Mouse (Mus musculus) telencephalon, adult 2 months (tissue): ENCODE measurements around the gene Clec18a.
A peak's percentile ranks its signal among the peaks of the same experiment; 100 is the strongest.
"Not testable (repeated sequence)": the region's sequence is repeated elsewhere in the genome, so short reads cannot be mapped to it uniquely, and the experiment has no call there.

Experiments
- DNase-seq: peaks from one replicate; pipeline ENCODE4 v3.0.0-alpha.2; 2011; ENCODE audit warnings: low read depth, low spot score

Clec18a gene

GRCm38 (mm10) chr8:111056158-111056663, 36.0 kb downstream of the Clec18a start, which contains the start of gene Exosc6:
Exosc6 (plus strand) TSS chr8:111056339.
- DNase-seq: peak; percentile 91

GRCm38 (mm10) chr8:111055661-111056060, 36.6 kb downstream of the Clec18a start:
- no peak for DNase-seq

- DNase-seq: no peak
Measured at GRCm38 (mm10) chr8:111055031-111055634, 37.1 kb downstream of the Clec18a start.

- no peak for DNase-seq
Measured at GRCm38 (mm10) chr8:111053827-111054518, 38.3 kb downstream of the Clec18a start.

- no peak for DNase-seq
Measured at GRCm38 (mm10) chr8:111049106-111049505, 43.1 kb downstream of the Clec18a start.

- DNase-seq: no peak
Measured at GRCm38 (mm10) chr8:111048694-111049093, 43.5 kb downstream of the Clec18a start.

GRCm38 (mm10) chr8:111044003-111044734, 48.1 kb downstream of the Clec18a start:
- no peak for DNase-seq

- DNase-seq: no peak
Measured at GRCm38 (mm10) chr8:111042546-111042945, 49.7 kb downstream of the Clec18a start.

GRCm38 (mm10) chr8:111036591-111036990, 55.6 kb downstream of the Clec18a start:
- no peak for DNase-seq

GRCm38 (mm10) chr8:111034276-111034675, 58.0 kb downstream of the Clec18a start:
- DNase-seq: no peak

- DNase-seq: peak; percentile 100
Measured at GRCm38 (mm10) chr8:111033482-111034215, 58.6 kb downstream of the Clec18a start.

GRCm38 (mm10) chr8:111032916-111033315, 59.3 kb downstream of the Clec18a start, which contains the start of gene Aars:
Aars (plus strand) TSS chr8:111033144.
- DNase-seq: no peak

GRCm38 (mm10) chr8:111031572-111031971, 60.7 kb downstream of the Clec18a start, which contains the start of gene Ddx19b:
Ddx19b (minus strand) TSS chr8:111031751.
- no peak for DNase-seq

GRCm38 (mm10) chr8:111030045-111030444, 62.2 kb downstream of the Clec18a start:
- DNase-seq: no peak

- DNase-seq: no peak
Measured at GRCm38 (mm10) chr8:111029589-111029988, 62.6 kb downstream of the Clec18a start.

- peak; percentile 89 for DNase-seq
Measured at GRCm38 (mm10) chr8:111027391-111027937, 64.8 kb downstream of the Clec18a start.

- DNase-seq: not testable (repeated sequence)
Measured at GRCm38 (mm10) chr8:111026609-111027008, 65.6 kb downstream of the Clec18a start.

- not testable (repeated sequence) for DNase-seq
Measured at GRCm38 (mm10) chr8:111010230-111010991, 81.8 kb downstream of the Clec18a start.
